In the genomic region with DNA sequence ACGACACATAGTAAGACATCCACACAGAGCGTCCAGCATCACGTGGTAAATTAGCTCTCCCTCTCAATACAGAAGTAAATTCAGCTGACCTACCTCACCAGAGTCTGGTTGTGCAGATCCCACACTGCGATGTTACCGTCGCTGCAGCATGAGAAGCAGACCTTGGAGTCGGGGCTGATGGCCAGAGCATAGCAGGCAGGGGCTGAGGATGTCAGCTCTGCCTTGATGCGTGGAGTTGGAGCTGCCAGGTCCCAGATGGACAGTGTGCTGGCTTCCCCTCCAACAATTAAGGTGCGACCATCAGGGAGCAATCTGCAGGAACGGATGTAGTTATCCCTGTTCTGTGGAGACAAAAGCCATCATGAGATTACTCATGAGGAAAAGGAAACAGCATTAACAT, we compare ENCODE assay signal across 20 mouse cellular contexts.
A peak's percentile ranks its signal among the peaks of the same experiment; 100 is the strongest.
DNase-seq lines count a peak whose midpoint lies in the region; ATAC-seq and TF ChIP-seq lines count a peak whose summit lies in the region.
"Had no signal": no experiment of that assay in that cellular context is flagged by ENCODE, and none has a peak within 500 bp of the region (broad histone marks: within the 10 kb centered on the region; RNA-seq: fewer than 3 reads in every experiment).

No protein-coding gene starts in this region.

- ATAC-seq in hindbrain, embryonic 16.5 days, result peak; percentile 60
- ATAC-seq in hindbrain, embryonic 14.5 days (ENCODE audit: low FRiP score), result no peak
- ATAC-seq: midbrain, embryonic 16.5 days had no signal

- H3K4me1 ChIP-seq in hindbrain, embryonic 16.5 days (ENCODE audit: control insufficient read depth, insufficient read depth, low read depth, low read length), result no peaks in the 10 kb centered on the region
- no peaks in the 10 kb centered on the region for H3K4me1 ChIP-seq in hindbrain, embryonic 14.5 days (replicated peaks; ENCODE audit: control insufficient read depth, insufficient read depth, low read length)
- H3K4me1 ChIP-seq in cerebellum, adult 2 months (ENCODE audit: control insufficient read depth, insufficient read depth, low read length), result peaks cover 5% of the 10 kb centered on the region
- H3K4me1 ChIP-seq: embryonic facial prominence, embryonic 15.5 days; heart, embryonic 12.5 days had no signal

- no peaks in the 10 kb centered on the region for H3K27me3 ChIP-seq in hindbrain, embryonic 16.5 days (replicated peaks; ENCODE audit: control insufficient read depth, insufficient read depth, low read length)
- H3K27me3 ChIP-seq in hindbrain, embryonic 14.5 days (ENCODE audit: control insufficient read depth, insufficient read depth, low read length), result no peaks in the 10 kb centered on the region
- no peaks in the 10 kb centered on the region for H3K27me3 ChIP-seq in cerebellum, adult 2 months (ENCODE audit: control insufficient read depth, insufficient read depth, low read length)
- H3K27me3 ChIP-seq: embryonic facial prominence, embryonic 15.5 days had no signal

- H3K9me3 ChIP-seq in hindbrain, embryonic 16.5 days (ENCODE audit: control insufficient read depth, low read length), result no peaks in the 10 kb centered on the region
- H3K9me3 ChIP-seq in hindbrain, embryonic 14.5 days (ENCODE audit: control insufficient read depth, low read length), result no peaks in the 10 kb centered on the region
- H3K9me3 ChIP-seq: embryonic facial prominence, embryonic 15.5 days; forebrain, embryonic 10.5 days; heart, embryonic 12.5 days had no signal

- H3K4me2 ChIP-seq in hindbrain, embryonic 16.5 days (ENCODE audit: low read length), result no peak overlapping the region
- no peak overlapping the region for H3K4me2 ChIP-seq in hindbrain, embryonic 14.5 days (replicated peaks)
- H3K4me2 ChIP-seq: embryonic facial prominence, embryonic 15.5 days; heart, embryonic 12.5 days; liver, embryonic 11.5 days had no signal

- H3K9ac ChIP-seq in hindbrain, embryonic 16.5 days (ENCODE audit: low read depth, low read length), result no peak overlapping the region
- no peak overlapping the region for H3K9ac ChIP-seq in hindbrain, embryonic 14.5 days
- H3K9ac ChIP-seq: embryonic facial prominence, embryonic 15.5 days; heart, embryonic 12.5 days had no signal

- TF ChIP-seq CTCF in brain, embryonic 14.5 days (IDR thresholded peaks at IDR 0.05; ENCODE audit: borderline replicate concordance, extremely low read depth, insufficient read depth, insufficient read length), result no peak
- TF ChIP-seq CTCF in cerebellum, adult 2 months (IDR thresholded peaks at IDR 0.05; ENCODE audit: borderline replicate concordance, insufficient read depth, low read depth, low read length), result no peak

- H3K36me3 ChIP-seq in hindbrain, embryonic 16.5 days (ENCODE audit: control insufficient read depth, insufficient read depth, low read length), result peaks cover 7% of the 10 kb centered on the region; the same call in 1 of the 2 replicates
- H3K36me3 ChIP-seq in hindbrain, embryonic 14.5 days (replicated peaks; ENCODE audit: control insufficient read depth, insufficient read depth), result peaks cover 52% of the 10 kb centered on the region

- H3K4me3 ChIP-seq in hindbrain, embryonic 16.5 days (ENCODE audit: low read length), result no peak overlapping the region
- no peak overlapping the region for H3K4me3 ChIP-seq in hindbrain, embryonic 14.5 days (replicated peaks; ENCODE audit: low read length)
- no peak overlapping the region for H3K4me3 ChIP-seq in cerebellum, adult 2 months (replicated peaks; ENCODE audit: insufficient read depth, low read depth, low read length)
- H3K4me3 ChIP-seq: embryonic facial prominence, embryonic 15.5 days; forebrain, embryonic 10.5 days; heart, embryonic 12.5 days; left cerebral cortex, adult 2 months had no signal

- DNase-seq in hindbrain, embryonic 14.5 days (ENCODE audit: low spot score), result no peak
- DNase-seq in brain, embryonic 14.5 days (ENCODE audit: low read depth), result peak; percentile 38
- peak; percentile 40 to 68 for DNase-seq in cerebellum, adult 2 months
- peak; percentile 35 to 45 for DNase-seq in cerebellum, postnatal 36 days
- no peak for DNase-seq in lung, postnatal 4 days
- no peak for DNase-seq in right cerebral cortex, postnatal 36 days (ENCODE audit: low spot score in 2 of 2)
- DNase-seq: adrenal gland, adult 2 months; B cell, adult 2 months; kidney, adult 8-10 months; kidney, postnatal 4 days; layer of hippocampus, adult 9-11 months; lung, adult 2 months; thymus, postnatal 4 days had no signal

- 67% methylated on average over 10 of the region's 10 CpGs for WGBS in hindbrain, embryonic 16.5 days
- 79% methylated on average over 10 of the region's 10 CpGs for WGBS in hindbrain, embryonic 14.5 days
- WGBS in cerebellum, adult 2 months, result 24% methylated on average over 10 of the region's 10 CpGs

- no peak for TF ChIP-seq POLR2A in brain, embryonic 14.5 days (IDR thresholded peaks at IDR 0.05; ENCODE audit: borderline replicate concordance, extremely low read depth, insufficient read depth, insufficient read length, poor library complexity, severe bottlenecking)
- no peak for TF ChIP-seq POLR2A in cerebellum, adult 2 months (IDR thresholded peaks at IDR 0.05; ENCODE audit: borderline replicate concordance, insufficient read depth, low read length)

- H3K27ac ChIP-seq in hindbrain, embryonic 16.5 days (ENCODE audit: low read depth, low read length), result no peak overlapping the region
- H3K27ac ChIP-seq in hindbrain, embryonic 14.5 days, result no peak overlapping the region
- H3K27ac ChIP-seq in cerebellum, adult 2 months (ENCODE audit: insufficient read depth, low read length), result no peak overlapping the region
- H3K27ac ChIP-seq: embryonic facial prominence, embryonic 15.5 days; forebrain, embryonic 10.5 days; left cerebral cortex, adult 2 months had no signal

Comparison
In these comparisons a context has a peak if more than half of its experiments do, and no peak if none do; other contexts are left out.
1. DNase-seq: peak in brain, embryonic 14.5 days (single experiment), cerebellum, adult 2 months (2 of 2) and cerebellum, postnatal 36 days (2 of 2); none in hindbrain, embryonic 14.5 days (single experiment), lung, postnatal 4 days (0 of 2) and right cerebral cortex, postnatal 36 days (0 of 2).